Mouse (Mus musculus) ES-E14 (cell line): Measurements from ENCODE around the gene Muc5ac.
"Not testable (repeated sequence)": the region's sequence is repeated elsewhere in the genome, so short reads cannot be mapped to it uniquely, and the experiment has no call there.

Experiments used
- MAFK ChIP-seq: IDR thresholded peaks from 2 replicates; pipeline ENCODE4 v1.6.1; 2014; ENCODE audit warnings: mild to moderate bottlenecking, low read depth, low read length, inconsistent platforms; ENCODE audit not compliant: insufficient read depth
- ZNF384 ChIP-seq: IDR thresholded peaks from 2 replicates; pipeline ENCODE4 v1.6.1; 2012; ENCODE audit warnings: low read depth, low read length, inconsistent platforms

GRCm38 (mm10) chr7:141809933-141810332 is 21.2 kb downstream of the Muc5ac start:
- not testable (repeated sequence) for TF ChIP-seq MAFK, ZNF384
